Mouse (Mus musculus) thymus, postnatal 4 days (tissue): Measurements from ENCODE around the gene Lhx5.
A peak's percentile ranks its signal among the peaks of the same experiment; 100 is the strongest.

Experiments used
- DNase-seq: peaks from one replicate; pipeline ENCODE4 v3.0.0; 2021

Gene Lhx5

GRCm38 (mm10) chr5:120467026-120467425 is 35.5 kb downstream of the Lhx5 start:
- no peak for DNase-seq

GRCm38 (mm10) chr5:120468336-120468735 is 36.8 kb downstream of the Lhx5 start:
- no peak for DNase-seq

- no peak for DNase-seq
Observed at GRCm38 (mm10) chr5:120468830-120469229, 37.3 kb downstream of the Lhx5 start.

- DNase-seq: no peak
Observed at GRCm38 (mm10) chr5:120471538-120471937, 40.0 kb downstream of the Lhx5 start.

- DNase-seq: no peak
Observed at GRCm38 (mm10) chr5:120472770-120473169, 41.3 kb downstream of the Lhx5 start, which contains the start of gene Sdsl. TSS of gene Sdsl (minus strand) at chr5:120472810.

GRCm38 (mm10) chr5:120473361-120473760 is 41.9 kb downstream of the Lhx5 start:
- no peak for DNase-seq

- no peak for DNase-seq
Observed at GRCm38 (mm10) chr5:120475861-120476260, 44.4 kb downstream of the Lhx5 start.

GRCm38 (mm10) chr5:120476296-120476695 is 44.8 kb downstream of the Lhx5 start, which contains the start of gene Sds:
TSS of gene Sds (plus strand) at chr5:120476526.
- DNase-seq: no peak

- DNase-seq: no peak
Observed at GRCm38 (mm10) chr5:120477993-120478392, 46.5 kb downstream of the Lhx5 start.

GRCm38 (mm10) chr5:120479538-120479937 is 48.0 kb downstream of the Lhx5 start:
- peak; percentile 32 for DNase-seq

- DNase-seq: no peak
Observed at GRCm38 (mm10) chr5:120481205-120481604, 49.7 kb downstream of the Lhx5 start.

- no peak for DNase-seq
Observed at GRCm38 (mm10) chr5:120483399-120483798, 51.9 kb downstream of the Lhx5 start.

- DNase-seq: no peak
Observed at GRCm38 (mm10) chr5:120487844-120488243, 56.3 kb downstream of the Lhx5 start.

GRCm38 (mm10) chr5:120490679-120491192 is 59.2 kb downstream of the Lhx5 start:
- no peak for DNase-seq
